Mouse (Mus musculus) midbrain, embryonic 16.5 days (tissue): ENCODE data around the gene Tcaf1. TPM values are rescaled to one million over a fixed set of nuclear protein-coding genes. Genes with fewer than 3 reads are reported as not detected.

Source experiments
- ATAC-seq: fragments of 200-750 bp; cut with Nextera tagmentation; 2 replicates; pipeline ENCODE4 v1.8.0; 2017; ENCODE audit warnings: moderate TSS enrichment
- H3K27ac ChIP-seq: fragments of 300-500 bp; sonication (generic); 2 replicates; pipeline ENCODE4 v1.5.1; 2014; ENCODE audit warnings: mild to moderate bottlenecking, low read length, mixed read lengths
- H3K27me3 ChIP-seq: fragments of 300-500 bp; sonication (generic); 2 replicates; pipeline ENCODE4 v1.6.1; 2014; ENCODE audit warnings: low read depth, low read length, mixed read lengths; ENCODE audit not compliant: control insufficient read depth, insufficient read depth
- H3K36me3 ChIP-seq: fragments of 300-500 bp; sonication (generic); 2 replicates; pipeline ENCODE4 v1.6.1; 2014; ENCODE audit warnings: mild to moderate bottlenecking, low read length, moderate library complexity, mixed read lengths; ENCODE audit not compliant: control insufficient read depth, insufficient read depth
- H3K4me1 ChIP-seq: fragments of 300-500 bp; sonication (generic); 2 replicates; pipeline ENCODE4 v1.6.1; 2014; ENCODE audit warnings: mild to moderate bottlenecking, low read length, mixed read lengths; ENCODE audit not compliant: control insufficient read depth, insufficient read depth
- H3K4me2 ChIP-seq: fragments of 300-500 bp; sonication (generic); 2 replicates; pipeline ENCODE4 v1.6.1; 2014; ENCODE audit warnings: mild to moderate bottlenecking, low read length, mixed read lengths
- H3K4me3 ChIP-seq: fragments of 300-500 bp; sonication (generic); 2 replicates; pipeline ENCODE4 v1.5.1; 2014; ENCODE audit warnings: low read depth, mild to moderate bottlenecking, low read length, moderate library complexity, mixed read lengths
- H3K9ac ChIP-seq: fragments of 300-500 bp; sonication (generic); 2 replicates; pipeline ENCODE4 v1.6.1; 2014; ENCODE audit warnings: low read depth, low read length, mixed read lengths
- H3K9me3 ChIP-seq: fragments of 300-500 bp; sonication (generic); replicated peaks from 2 replicates; pipeline ENCODE4 v1.6.1; 2014; ENCODE audit warnings: mild to moderate bottlenecking, low read length, mixed read lengths; ENCODE audit not compliant: control insufficient read depth, poor library complexity, severe bottlenecking
- WGBS: fragments of 180-500 bp; shearing (Covaris S2); extraction: QIAGEN DNeasy Blood & Tissue Kit; methylation state at CpG from one replicate; pipeline ENCODE4 v1.1.7; 2014; 5-methylcytosine and 5-hydroxymethylcytosine counted together
- polyA plus RNA-seq: library from polyadenylated mRNA; unstranded; fragments of >200 nt; fragmentation: Nextera tagmentation; extraction: Ambion mirVana; gene quantifications from 2 replicates; pipeline ENCODE4 v1.2.1, GENCODE M21; 2015

Tcaf1 gene
- polyA plus RNA-seq, 1 experiment from 2014 or later = 233 TPM

- H3K4me2 ChIP-seq = no peak overlapping the region
- H3K9me3 ChIP-seq = no peaks in the 10 kb centered on the region
- no peaks in the 10 kb centered on the region for H3K27me3 ChIP-seq
- peaks cover 17% of the 10 kb centered on the region for H3K36me3 ChIP-seq
- H3K4me3 ChIP-seq = no peak overlapping the region
- H3K27ac ChIP-seq = no peak overlapping the region
- H3K9ac ChIP-seq = no peak overlapping the region
- ATAC-seq = no peak
- H3K4me1 ChIP-seq = peaks cover 28% of the 10 kb centered on the region
Measured at GRCm38 (mm10) chr6:42689761-42690160, 20.1 kb downstream of the Tcaf1 start.

- Histone ChIP-seq H3K27me3 (no peaks in the 10 kb centered on the region), H3K9me3 (no peaks in the 10 kb centered on the region), H3K4me1 (peaks cover 21% of the 10 kb centered on the region), H3K36me3 (peaks cover 19% of the 10 kb centered on the region), H3K9ac (no peak overlapping the region), H3K4me2 (no peak overlapping the region), H3K27ac (no peak overlapping the region), H3K4me3 (no peak overlapping the region)
- ATAC-seq = no peak
- WGBS = 94% methylated on average over 5 of the region's 5 CpGs
Measured at GRCm38 (mm10) chr6:42687907-42688306, 22.0 kb downstream of the Tcaf1 start.

- H3K9ac ChIP-seq = no peak overlapping the region
- H3K27ac ChIP-seq = no peak overlapping the region
- no peaks in the 10 kb centered on the region for H3K4me1 ChIP-seq
- ATAC-seq = no peak
- no peaks in the 10 kb centered on the region for H3K9me3 ChIP-seq
- H3K4me2 ChIP-seq = no peak overlapping the region
- no peaks in the 10 kb centered on the region for H3K27me3 ChIP-seq
- WGBS = 80% methylated on average over 7 of the region's 7 CpGs
- peaks cover 32% of the 10 kb centered on the region for H3K36me3 ChIP-seq
- H3K4me3 ChIP-seq = no peak overlapping the region
Measured at GRCm38 (mm10) chr6:42680077-42680476, 29.8 kb downstream of the Tcaf1 start.

- no peak for ATAC-seq
- WGBS = 96% methylated on average over 3 of the region's 3 CpGs
Measured at GRCm38 (mm10) chr6:42676011-42676410, 33.9 kb downstream of the Tcaf1 start.

GRCm38 (mm10) chr6:42671767-42672166 is 38.1 kb downstream of the Tcaf1 start:
- Histone ChIP-seq H3K4me3 (no peak overlapping the region), H3K4me2 (no peak overlapping the region), H3K9ac (no peak overlapping the region), H3K27ac (no peak overlapping the region), H3K36me3 (peaks cover 46% of the 10 kb centered on the region), H3K27me3 (no peaks in the 10 kb centered on the region), H3K9me3 (no peaks in the 10 kb centered on the region), H3K4me1 (no peaks in the 10 kb centered on the region)
- WGBS = 93% methylated on average over 1 of the region's 1 CpGs
- no peak for ATAC-seq

More at GRCm38 (mm10) chr6:42676011-42676410, 33.9 kb downstream of the Tcaf1 start:
- H3K4me2 ChIP-seq = no peak overlapping the region
- no peaks in the 10 kb centered on the region for H3K4me1 ChIP-seq
- H3K36me3 ChIP-seq = peaks cover 55% of the 10 kb centered on the region
- H3K9me3 ChIP-seq = no peaks in the 10 kb centered on the region
- H3K4me3 ChIP-seq = no peak overlapping the region
- H3K27ac ChIP-seq = no peak overlapping the region
- H3K9ac ChIP-seq = no peak overlapping the region
- no peaks in the 10 kb centered on the region for H3K27me3 ChIP-seq

- Histone ChIP-seq H3K4me2 (no peak overlapping the region), H3K36me3 (peaks cover 10% of the 10 kb centered on the region; the same call in 1 of the 2 replicates), H3K4me3 (no peak overlapping the region), H3K27me3 (no peaks in the 10 kb centered on the region), H3K9me3 (no peaks in the 10 kb centered on the region), H3K9ac (no peak overlapping the region), H3K27ac (no peak overlapping the region), H3K4me1 (no peaks in the 10 kb centered on the region)
- no peak for ATAC-seq
- 95% methylated on average over 2 of the region's 2 CpGs for WGBS
Measured at GRCm38 (mm10) chr6:42667722-42668121, 42.2 kb downstream of the Tcaf1 start.

- H3K27me3 ChIP-seq = no peaks in the 10 kb centered on the region
- H3K4me3 ChIP-seq = no peak overlapping the region
- no peaks in the 10 kb centered on the region for H3K9me3 ChIP-seq
- no peaks in the 10 kb centered on the region for H3K4me1 ChIP-seq
- whole genome bisulfite sequencing = 73% methylated on average over 2 of the region's 2 CpGs
- H3K4me2 ChIP-seq = no peak overlapping the region
- no peak overlapping the region for H3K9ac ChIP-seq
- no peak overlapping the region for H3K27ac ChIP-seq
- no peaks in the 10 kb centered on the region for H3K36me3 ChIP-seq
- ATAC-seq = no peak
Measured at GRCm38 (mm10) chr6:42661739-42662138, 48.1 kb downstream of the Tcaf1 start.

GRCm38 (mm10) chr6:42644912-42645549 is 64.9 kb downstream of the Tcaf1 start, which contains the start of gene Tcaf2:
Gene Tcaf2, minus strand, starts transcription at chr6:42645254.
- Histone ChIP-seq H3K36me3 (no peaks in the 10 kb centered on the region), H3K27ac (no peak within 1 kb of the TSS), H3K9ac (peak within 1 kb of the TSS; percentile 38; the same call in 1 of the 2 replicates), H3K27me3 (no peaks in the 10 kb centered on the region), H3K9me3 (no peaks in the 10 kb centered on the region), H3K4me1 (peaks cover 3% of the 10 kb centered on the region; the same call in 1 of the 2 replicates), H3K4me2 (peak within 1 kb of the TSS; percentile 85), H3K4me3 (peak within 1 kb of the TSS; percentile 46)
- under 1% methylated on average over 23 of the region's 23 CpGs for WGBS
- peak; percentile 98 for ATAC-seq

GRCm38 (mm10) chr6:42634393-42634792 is 75.5 kb downstream of the Tcaf1 start:
- Histone ChIP-seq H3K27ac (no peak overlapping the region), H3K4me3 (no peak overlapping the region), H3K36me3 (no peaks in the 10 kb centered on the region), H3K9me3 (no peaks in the 10 kb centered on the region), H3K9ac (no peak overlapping the region), H3K4me2 (no peak overlapping the region), H3K27me3 (no peaks in the 10 kb centered on the region), H3K4me1 (no peaks in the 10 kb centered on the region)
- ATAC-seq = no peak
- WGBS = 78% methylated on average over 5 of the region's 5 CpGs
